Mouse (Mus musculus) liver, embryonic 14.5 days (tissue): ENCODE data around the gene Tmem37. TPM values are rescaled to one million over a fixed set of nuclear protein-coding genes. Genes with fewer than 3 reads are reported as not detected.

Experiments
- ATAC-seq: fragments of 200-750 bp; cut with Nextera tagmentation; 2 replicates; pipeline ENCODE4 v1.8.0; 2017; ENCODE audit warnings: moderate number of reproducible peaks, mild to moderate bottlenecking, moderate library complexity; ENCODE audit not compliant: insufficient read depth
- DNase-seq, 3 experiments: peaks; one replicate each; pipeline ENCODE4 v3.0.0-alpha.2; 2012 to 2013; ENCODE audit warnings: low read depth in 3 of 3, low spot score in 3 of 3
- H3K27ac ChIP-seq: fragments of 300-500 bp; sonication (generic); 2 replicates; pipeline ENCODE4 v1.5.1; 2014; ENCODE audit warnings: moderate library complexity, mild to moderate bottlenecking, control low read depth, inconsistent platforms
- H3K27me3 ChIP-seq: fragments of 300-500 bp; sonication (generic); 2 replicates; pipeline ENCODE4 v1.6.1; 2014; ENCODE audit warnings: mild to moderate bottlenecking, low read length, moderate library complexity; ENCODE audit not compliant: control insufficient read depth, insufficient read depth
- H3K36me3 ChIP-seq: fragments of 300-500 bp; sonication (generic); replicated peaks from 2 replicates; pipeline ENCODE4 v1.6.1; 2014; ENCODE audit warnings: low read depth; ENCODE audit not compliant: control insufficient read depth, insufficient read depth
- H3K4me1 ChIP-seq, 2 experiments: fragments of 200-500 bp in 1 of 2; fragments of 300-500 bp in 1 of 2; sonication (generic) in 1 of 2; replicated peaks; 2 replicates each; pipeline ENCODE4 v1.6.1; 2012 to 2014; ENCODE audit warnings: antibody characterized with exemption in 1 of 2, inconsistent platforms in 1 of 2, low read length in 1 of 2; ENCODE audit not compliant: control insufficient read depth in 2 of 2, insufficient read depth in 2 of 2
- H3K4me2 ChIP-seq: fragments of 300-500 bp; sonication (generic); 2 replicates; pipeline ENCODE4 v1.6.1; 2014; ENCODE audit warnings: low read depth, mild to moderate bottlenecking, control low read depth, moderate library complexity
- H3K4me3 ChIP-seq, 2 experiments: fragments of 200-500 bp in 1 of 2; fragments of 300-500 bp in 1 of 2; sonication (generic) in 1 of 2; 2 replicates each; pipeline ENCODE4 v1.5.1; 2012 to 2014; ENCODE audit warnings: low read depth in 2 of 2, low read length in 2 of 2, mild to moderate bottlenecking in 2 of 2, control low read depth in 1 of 2, inconsistent platforms in 1 of 2, moderate library complexity in 1 of 2; ENCODE audit not compliant: insufficient read depth in 1 of 2
- H3K9ac ChIP-seq: fragments of 300-500 bp; sonication (generic); replicated peaks from 2 replicates; pipeline ENCODE4 v1.6.1; 2014; ENCODE audit warnings: mild to moderate bottlenecking, control low read depth, moderate library complexity
- H3K9me3 ChIP-seq: fragments of 300-500 bp; sonication (generic); 2 replicates; pipeline ENCODE4 v1.6.1; 2016; ENCODE audit warnings: low read length, mixed read lengths; ENCODE audit not compliant: control insufficient read depth
- CTCF ChIP-seq: IDR thresholded peaks from 2 replicates; pipeline ENCODE4 v1.5.1; 2016; ENCODE audit warnings: antibody characterized with exemption, low read depth, control low read depth
- EP300 ChIP-seq: IDR thresholded peaks from 2 replicates; pipeline ENCODE4 v1.6.1; 2016; ENCODE audit warnings: antibody characterized with exemption, low read depth
- WGBS: fragments of 180-500 bp; shearing (Covaris S2); extraction: QIAGEN DNeasy Blood & Tissue Kit; methylation state at CpG from one replicate; pipeline ENCODE4 v1.1.7; 2014; ENCODE audit not compliant: insufficient replicate concordance; 5-methylcytosine and 5-hydroxymethylcytosine counted together
- polyA plus RNA-seq, 2 experiments: library from polyadenylated mRNA; depleted of rRNA in 1 of 2; stranded (reverse) in 1 of 2; unstranded in 1 of 2; fragments of >200 nt; fragmentation: Nextera tagmentation in 1 of 2; extraction: Ambion mirVana in 1 of 2; gene quantifications; 2 replicates each; pipeline versions ENCODE4 v1.2.1 to v1.2.3; 2012 to 2014

Tmem37 gene
- polyA plus RNA-seq, 2 experiments: 31.1 to 73.9 TPM

DNA sequence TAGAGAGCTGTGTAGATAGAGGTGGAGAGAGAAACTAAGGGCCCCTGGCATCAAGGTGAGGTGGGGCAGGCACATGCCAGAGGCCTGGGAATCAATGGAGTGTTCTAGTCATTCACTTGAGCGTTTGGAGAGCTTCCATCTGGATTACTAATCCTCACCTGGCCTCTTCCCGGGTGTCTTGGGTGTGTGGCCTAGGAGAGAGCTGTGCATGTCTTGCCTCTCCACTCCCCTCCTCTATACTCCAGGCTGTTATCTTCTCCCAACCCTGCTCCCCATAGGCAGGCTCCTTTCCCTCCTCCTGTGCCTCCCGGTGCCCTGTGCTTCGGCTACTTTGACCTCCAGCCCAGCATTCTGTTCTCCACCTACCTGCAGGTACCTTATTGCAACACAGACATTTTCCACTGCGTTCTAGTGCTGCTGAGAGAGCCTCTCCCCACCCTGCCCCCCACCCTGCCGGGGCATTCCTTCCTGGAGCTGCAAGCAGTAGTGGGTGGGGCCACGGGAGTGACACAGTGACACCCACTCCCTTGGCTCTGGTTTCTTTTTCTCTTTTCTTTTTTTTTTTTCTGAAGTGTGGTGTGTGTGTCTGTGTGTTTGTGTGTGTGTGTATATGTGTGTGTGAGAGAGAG is 9.2 kb upstream of the Tmem37 start:
- Histone ChIP-seq H3K4me1 (no peaks in the 10 kb centered on the region; a peak in 1 of 4 replicates), H3K4me3 (no peak overlapping the region), H3K27ac (no peak overlapping the region), H3K9me3 (no peaks in the 10 kb centered on the region), H3K4me2 (no peak overlapping the region), H3K9ac (no peak overlapping the region), H3K27me3 (no peaks in the 10 kb centered on the region), H3K36me3 (no peaks in the 10 kb centered on the region)
- WGBS: 24% methylated on average over 7 of the region's 7 CpGs
- peak; percentile 59; the same call in 1 of the 2 replicates for ATAC-seq
- no peak for TF ChIP-seq EP300
- DNase-seq: peak in 1 of 3 experiments; percentile 28

DNA sequence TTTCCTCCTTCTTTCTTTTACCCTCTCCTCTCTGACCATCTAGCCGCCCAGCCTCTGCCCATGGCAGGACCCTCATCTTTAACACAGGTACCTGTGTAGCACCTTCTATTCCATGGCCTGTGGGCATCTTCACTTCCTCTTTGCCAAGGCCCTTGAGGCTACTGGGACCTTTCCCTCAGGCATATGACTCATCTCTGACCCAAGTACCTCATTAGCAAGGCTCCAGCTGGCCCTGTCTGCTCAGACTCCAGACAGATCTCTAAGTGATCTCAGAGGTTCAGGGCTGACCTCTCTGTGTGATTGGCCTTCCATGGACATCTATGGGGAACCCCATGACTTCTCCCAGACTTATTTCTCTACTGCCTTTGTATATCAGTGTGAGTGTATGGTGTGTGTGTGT is 6.8 kb upstream of the Tmem37 start:
- no peaks in the 10 kb centered on the region for H3K27me3 ChIP-seq
- H3K36me3 ChIP-seq: no peaks in the 10 kb centered on the region
- no peak for ATAC-seq
- H3K4me3 ChIP-seq: no peak overlapping the region
- no peak overlapping the region for H3K4me2 ChIP-seq
- no peak for TF ChIP-seq CTCF
- no peak for TF ChIP-seq EP300
- H3K4me1 ChIP-seq: no peaks in the 10 kb centered on the region; a peak in 1 of 4 replicates
- no peak for DNase-seq
- WGBS: 67% methylated on average over 1 of the region's 1 CpGs
- no peaks in the 10 kb centered on the region for H3K9me3 ChIP-seq
- H3K9ac ChIP-seq: no peak overlapping the region
- no peak overlapping the region for H3K27ac ChIP-seq

GRCm38 (mm10) chr1:120077746-120078410 is 4.0 kb upstream of the Tmem37 start:
- no peak for ATAC-seq
- H3K4me3 ChIP-seq: no peak overlapping the region
- 31% methylated on average over 9 of the region's 9 CpGs for WGBS
- DNase-seq: no peak
- H3K27me3 ChIP-seq: peaks cover 6% of the 10 kb centered on the region
- H3K36me3 ChIP-seq: no peaks in the 10 kb centered on the region
- peaks cover 0 to 3% of the 10 kb centered on the region in 2 experiments; a peak in 1 of 4 replicates for H3K4me1 ChIP-seq
- no peaks in the 10 kb centered on the region for H3K9me3 ChIP-seq
- no peak overlapping the region for H3K4me2 ChIP-seq
- no peak overlapping the region for H3K27ac ChIP-seq
- H3K9ac ChIP-seq: no peak overlapping the region
- TF ChIP-seq CTCF: no peak
- TF ChIP-seq EP300: no peak

GRCm38 (mm10) chr1:120075507-120075906 is 1.6 kb upstream of the Tmem37 start:
- TF ChIP-seq CTCF: no peak
- no peak for TF ChIP-seq EP300
- Histone ChIP-seq H3K27ac (no peak overlapping the region), H3K4me2 (no peak overlapping the region), H3K9me3 (no peaks in the 10 kb centered on the region), H3K36me3 (no peaks in the 10 kb centered on the region), H3K4me3 (no peak overlapping the region), H3K9ac (no peak overlapping the region), H3K4me1 (peaks cover 0 to 6% of the 10 kb centered on the region in 2 experiments; a peak in 1 of 4 replicates), H3K27me3 (peaks cover 6% of the 10 kb centered on the region)
- DNase-seq (no peak), ATAC-seq (no peak)
- 18% methylated on average over 5 of the region's 5 CpGs for WGBS

DNA sequence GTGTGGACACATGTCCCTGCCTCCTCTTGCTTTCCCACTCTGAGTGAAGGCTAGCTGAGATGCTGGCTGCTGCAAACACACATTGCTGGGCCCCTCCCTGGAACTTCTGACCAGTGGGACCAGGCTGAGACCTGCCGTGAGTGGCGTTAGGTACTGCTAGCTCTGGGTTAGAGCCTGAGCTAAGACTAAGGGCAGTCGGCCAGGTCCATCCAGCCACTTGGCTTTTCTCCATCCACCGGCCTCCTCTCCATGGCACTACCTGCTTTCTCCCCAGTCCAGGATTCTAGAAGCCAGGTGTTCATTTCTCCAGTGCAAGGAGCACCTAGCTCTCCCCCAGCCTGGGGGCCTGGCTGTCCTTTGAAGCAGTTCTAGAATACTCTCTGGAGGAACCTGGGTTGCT is 1.1 kb upstream of the Tmem37 start:
- Histone ChIP-seq H3K36me3 (no peaks in the 10 kb centered on the region), H3K4me3 (no peak overlapping the region), H3K9me3 (no peaks in the 10 kb centered on the region), H3K27me3 (peaks cover 6% of the 10 kb centered on the region), H3K9ac (no peak overlapping the region), H3K4me2 (no peak overlapping the region), H3K27ac (no peak overlapping the region), H3K4me1 (peaks cover 0 to 6% of the 10 kb centered on the region in 2 experiments; a peak in 1 of 4 replicates)
- 56% methylated on average over 4 of the region's 4 CpGs for WGBS
- DNase-seq: no peak
- TF ChIP-seq CTCF (no peak), EP300 (no peak)
- ATAC-seq: no peak
